Mouse (Mus musculus) layer of hippocampus, adult 11-12 months (tissue): ENCODE results near the gene Dlx3.

ENCODE experiments used
- DNase-seq: peaks from one replicate; pipeline ENCODE4 v3.0.0; 2022; ENCODE audit warnings: low spot score

Dlx3 gene

GRCm38 (mm10) chr11:95088857-95089779 lies 30.8 kb upstream of the Dlx3 start:
- no peak for DNase-seq

- no peak for DNase-seq
These were observed 26.8 kb upstream of the Dlx3 start for GRCm38 (mm10) chr11:95093077-95093476.

- no peak for DNase-seq
These were observed 24.3 kb upstream of the Dlx3 start for GRCm38 (mm10) chr11:95095596-95095995.

GRCm38 (mm10) chr11:95096608-95097373 lies 23.1 kb upstream of the Dlx3 start:
- no peak for DNase-seq

- DNase-seq: no peak
These were observed 22.0 kb upstream of the Dlx3 start for GRCm38 (mm10) chr11:95097889-95098288.

GRCm38 (mm10) chr11:95098346-95099095 lies 21.4 kb upstream of the Dlx3 start:
- DNase-seq: no peak

GRCm38 (mm10) chr11:95100393-95100792 lies 19.5 kb upstream of the Dlx3 start:
- DNase-seq: no peak

GRCm38 (mm10) chr11:95101071-95101788 lies 18.7 kb upstream of the Dlx3 start:
- DNase-seq: no peak

- DNase-seq: no peak
These were observed 17.6 kb upstream of the Dlx3 start for GRCm38 (mm10) chr11:95102161-95102904.

GRCm38 (mm10) chr11:95104266-95104665 lies 15.7 kb upstream of the Dlx3 start:
- DNase-seq: no peak

GRCm38 (mm10) chr11:95105274-95105874 lies 14.5 kb upstream of the Dlx3 start:
- no peak for DNase-seq

- peak; percentile 80 for DNase-seq
These were observed 13.3 kb upstream of the Dlx3 start for GRCm38 (mm10) chr11:95106440-95107236.

- DNase-seq: no peak
These were observed 10.9 kb upstream of the Dlx3 start for GRCm38 (mm10) chr11:95109000-95109399.

GRCm38 (mm10) chr11:95110081-95110480 lies 9.8 kb upstream of the Dlx3 start:
- no peak for DNase-seq

- DNase-seq: peak; percentile 71
These were observed 2.9 kb upstream of the Dlx3 start for GRCm38 (mm10) chr11:95117030-95117429.

- peak; percentile 70 for DNase-seq
These were observed 1.4 kb upstream of the Dlx3 start for GRCm38 (mm10) chr11:95118505-95118904.

- no peak for DNase-seq
These were observed 708 bp downstream of the Dlx3 start for GRCm38 (mm10) chr11:95120633-95121020.

- DNase-seq: no peak
These were observed 1.5 kb downstream of the Dlx3 start for GRCm38 (mm10) chr11:95121161-95122099.

- no peak for DNase-seq
These were observed 2.2 kb downstream of the Dlx3 start for GRCm38 (mm10) chr11:95122100-95122489.
